Mouse (Mus musculus) stomach, postnatal 0 days (tissue): ENCODE data around the gene Bsph1. TPM values are rescaled to one million over a fixed set of nuclear protein-coding genes. Genes with fewer than 3 reads are reported as not detected.
"Not testable (repeated sequence)": the region's sequence is repeated elsewhere in the genome, so short reads cannot be mapped to it uniquely, and the experiment has no call there.

ENCODE experiments used
- ATAC-seq: fragments of 200-750 bp; cut with Nextera tagmentation; 2 replicates; pipeline ENCODE4 v1.8.0; 2017; ENCODE audit not compliant: low FRiP score, low TSS enrichment
- DNase-seq: peaks from one replicate; pipeline ENCODE4 v3.0.0-alpha.2; 2016; ENCODE audit warnings: low spot score
- H3K27ac ChIP-seq: fragments of 300-500 bp; sonication (generic); replicated peaks from 2 replicates; pipeline ENCODE4 v1.5.1; 2014; ENCODE audit warnings: mild to moderate bottlenecking, control low read depth
- H3K27me3 ChIP-seq: fragments of 300-500 bp; sonication (generic); 2 replicates; pipeline ENCODE4 v1.6.1; 2014; ENCODE audit warnings: low read length; ENCODE audit not compliant: control insufficient read depth, insufficient read depth
- H3K36me3 ChIP-seq: fragments of 300-500 bp; sonication (generic); 2 replicates; pipeline ENCODE4 v1.6.1; 2014; ENCODE audit warnings: low read length, mixed read lengths; ENCODE audit not compliant: control insufficient read depth, insufficient read depth
- H3K4me1 ChIP-seq: fragments of 300-500 bp; sonication (generic); replicated peaks from 2 replicates; pipeline ENCODE4 v1.6.1; 2014; ENCODE audit warnings: antibody characterized with exemption; ENCODE audit not compliant: control insufficient read depth, insufficient read depth
- H3K4me2 ChIP-seq: fragments of 300-500 bp; sonication (generic); replicated peaks from 2 replicates; pipeline ENCODE4 v1.6.1; 2014; ENCODE audit warnings: low read depth, mild to moderate bottlenecking, control low read depth, moderate library complexity
- H3K4me3 ChIP-seq: fragments of 300-500 bp; sonication (generic); 2 replicates; pipeline ENCODE4 v1.5.1; 2014; ENCODE audit warnings: low read depth, low read length, control low read depth
- H3K9ac ChIP-seq: fragments of 300-500 bp; sonication (generic); 2 replicates; pipeline ENCODE4 v1.6.1; 2014; ENCODE audit warnings: mild to moderate bottlenecking, low read length, control low read depth, mixed read lengths
- H3K9me3 ChIP-seq: fragments of 300-500 bp; sonication (generic); 2 replicates; pipeline ENCODE4 v1.6.1; 2016; ENCODE audit warnings: low read length; ENCODE audit not compliant: control insufficient read depth
- CTCF ChIP-seq: IDR thresholded peaks from 2 replicates; pipeline ENCODE4 v1.5.1; 2016; ENCODE audit warnings: antibody characterized with exemption, low read depth, mild to moderate bottlenecking, moderate library complexity
- EP300 ChIP-seq: optimal IDR thresholded peaks from 2 replicates; pipeline ENCODE3; 2016; ENCODE audit warnings: antibody characterized with exemption
- WGBS: fragments of 180-500 bp; shearing (Covaris S2); extraction: QIAGEN DNeasy Blood & Tissue Kit; methylation state at CpG from one replicate; pipeline ENCODE4 v1.1.7; 2014; 5-methylcytosine and 5-hydroxymethylcytosine counted together
- polyA plus RNA-seq: library from polyadenylated mRNA; unstranded; fragments of >200 nt; fragmentation: Nextera tagmentation; extraction: Ambion mirVana; gene quantifications from 2 replicates; pipeline ENCODE4 v1.2.1, GENCODE M21; 2015

Gene Bsph1
- polyA plus RNA-seq, result not detected in 2 replicates

GRCm38 (mm10) chr7:13450541-13450940, at the start of gene Bsph1:
Gene Bsph1 (plus strand): TSS chr7:13450841.
- not testable (repeated sequence) for H3K9me3 ChIP-seq, ATAC-seq, H3K4me2 ChIP-seq, H3K27me3 ChIP-seq, H3K4me1 ChIP-seq, H3K36me3 ChIP-seq, H3K4me3 ChIP-seq, H3K9ac ChIP-seq, H3K27ac ChIP-seq, DNase-seq
- 56% methylated on average over 1 of the region's 1 CpGs for WGBS

GRCm38 (mm10) chr7:13511539-13511938, 60.9 kb downstream of the Bsph1 start:
- Histone ChIP-seq H3K4me2 (no peak overlapping the region), H3K4me3 (no peak overlapping the region), H3K27ac (no peak overlapping the region), H3K4me1 (no peaks in the 10 kb centered on the region), H3K9me3 (no peaks in the 10 kb centered on the region), H3K27me3 (no peaks in the 10 kb centered on the region), H3K9ac (no peak overlapping the region), H3K36me3 (no peaks in the 10 kb centered on the region)
- TF ChIP-seq EP300, result no peak
- peak; percentile 62 for TF ChIP-seq CTCF
- DNase-seq (no peak), ATAC-seq (no peak)
- WGBS, result 67% methylated on average over 1 of the region's 1 CpGs

Other genes starting within 250 kb of the Bsph1 start
- not detected in 2 replicates for gene Vmn1r89, start 237.8 kb upstream of the Bsph1 start, polyA plus RNA-seq
- gene Lig1, start 173.6 kb upstream of the Bsph1 start, polyA plus RNA-seq, result 29.0 and 32.6 TPM in 2 replicates
- 2.1 and 2.9 TPM in 2 replicates for gene Zswim9, start 172.1 kb upstream of the Bsph1 start, polyA plus RNA-seq
- 1.1 and 1.2 TPM in 2 replicates for gene Pla2g4c, start 126.2 kb upstream of the Bsph1 start, polyA plus RNA-seq
- not detected in 2 replicates for gene Cabp5, start 52.7 kb upstream of the Bsph1 start, polyA plus RNA-seq
- gene Bsph2, start 120.2 kb downstream of the Bsph1 start, polyA plus RNA-seq, result not detected in 2 replicates
- gene Sult2a5, start 173.1 kb downstream of the Bsph1 start, polyA plus RNA-seq, result not detected in 2 replicates